ENCODE assay signal across 14 mouse cellular contexts in the genomic region with DNA sequence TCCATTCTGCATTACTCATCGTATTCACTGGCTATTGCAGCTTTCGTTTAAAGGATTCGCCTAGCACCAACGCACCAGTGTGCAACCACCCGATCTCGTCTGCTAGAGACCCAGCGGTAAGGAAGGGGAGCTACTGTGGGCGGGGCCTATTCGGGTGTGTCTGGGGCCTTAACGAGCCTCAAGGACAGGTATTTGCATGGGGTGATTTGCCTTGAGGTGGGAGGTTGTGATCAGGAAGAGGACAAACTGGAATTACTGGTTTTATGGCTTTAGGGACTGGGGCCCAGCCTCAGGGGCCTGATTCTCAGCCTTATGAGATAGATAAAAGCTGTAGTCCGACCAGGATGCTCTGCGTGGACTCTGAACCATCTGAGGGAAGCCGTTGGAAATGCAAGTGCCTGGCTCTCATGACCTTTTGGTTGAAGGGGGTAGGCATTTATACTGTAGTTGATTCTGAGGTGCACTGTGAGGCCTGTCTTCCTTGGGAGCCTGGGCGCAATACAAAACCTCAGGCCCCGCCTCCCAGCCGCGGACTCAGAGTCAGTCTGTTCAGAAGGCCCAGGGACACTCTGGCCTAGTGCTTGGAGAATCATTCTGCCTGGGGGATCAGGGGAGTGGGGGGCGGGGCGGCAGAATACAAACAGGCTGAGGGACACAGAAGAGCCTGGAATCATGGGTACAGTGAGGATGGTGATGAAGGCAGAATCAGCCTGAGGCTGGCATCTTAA. TPM values are rescaled to one million over a fixed set of nuclear protein-coding genes. Genes with fewer than 3 reads are reported as not detected.
DNase-seq lines count a peak whose midpoint lies in the region; ATAC-seq lines count a peak whose summit lies in the region.
"Had no signal": no experiment of that assay in that cellular context is flagged by ENCODE, and none has a peak within 500 bp of the region (broad histone marks: within the 10 kb centered on the region; RNA-seq: fewer than 3 reads in every experiment).

No protein-coding gene starts in this region.

- no peak overlapping the region for H3K4me2 ChIP-seq in hindbrain, embryonic 12.5 days (replicated peaks)
- no peak overlapping the region for H3K4me2 ChIP-seq in hindbrain, embryonic 14.5 days (replicated peaks)
- H3K4me2 ChIP-seq in embryonic facial prominence, embryonic 15.5 days (replicated peaks): 0 out of 2 replicates have a peak overlapping the region, but pooled peaks have one; percentile 1
- H3K4me2 ChIP-seq: heart, embryonic 11.5 days; limb, embryonic 13.5 days had no signal

- H3K9me3 ChIP-seq in hindbrain, embryonic 12.5 days (replicated peaks): no peaks in the 10 kb centered on the region
- H3K9me3 ChIP-seq in hindbrain, embryonic 14.5 days (ENCODE audit: control insufficient read depth, low read length): no peaks in the 10 kb centered on the region
- H3K9me3 ChIP-seq in embryonic facial prominence, embryonic 15.5 days (replicated peaks): no peaks in the 10 kb centered on the region
- H3K9me3 ChIP-seq: limb, embryonic 13.5 days had no signal

- no peaks in the 10 kb centered on the region for H3K36me3 ChIP-seq in hindbrain, embryonic 12.5 days
- H3K36me3 ChIP-seq in hindbrain, embryonic 14.5 days (replicated peaks; ENCODE audit: control insufficient read depth, insufficient read depth): no peaks in the 10 kb centered on the region
- H3K36me3 ChIP-seq in embryonic facial prominence, embryonic 15.5 days: no peaks in the 10 kb centered on the region
- H3K36me3 ChIP-seq: limb, embryonic 13.5 days had no signal

- no peaks in the 10 kb centered on the region for H3K27me3 ChIP-seq in hindbrain, embryonic 12.5 days
- H3K27me3 ChIP-seq in hindbrain, embryonic 14.5 days (ENCODE audit: control insufficient read depth, insufficient read depth, low read length): no peaks in the 10 kb centered on the region
- no peaks in the 10 kb centered on the region for H3K27me3 ChIP-seq in embryonic facial prominence, embryonic 15.5 days
- H3K27me3 ChIP-seq: CH12.LX; limb, embryonic 13.5 days had no signal

- DNase-seq in hindbrain, embryonic 14.5 days (ENCODE audit: low spot score): no peak
- peak; percentile 84 for DNase-seq in ES-CJ7 (ENCODE audit: low read depth, low spot score)
- peak; percentile 66 for DNase-seq in lung, postnatal 36 days
- no peak for DNase-seq in thymus, adult 18-20 months
- DNase-seq in left cerebral cortex, adult 9 months (ENCODE audit: low spot score in 2 of 2): no peak
- DNase-seq: cerebellum, adult 9-11 months; forebrain, postnatal 0 days had no signal

- H3K9ac ChIP-seq in hindbrain, embryonic 12.5 days: no peak overlapping the region
- no peak overlapping the region for H3K9ac ChIP-seq in hindbrain, embryonic 14.5 days
- H3K9ac ChIP-seq in embryonic facial prominence, embryonic 15.5 days: no peak overlapping the region
- H3K9ac ChIP-seq: forebrain, postnatal 0 days; limb, embryonic 13.5 days had no signal

- no peak overlapping the region for H3K4me3 ChIP-seq in hindbrain, embryonic 12.5 days
- H3K4me3 ChIP-seq in hindbrain, embryonic 14.5 days (replicated peaks; ENCODE audit: low read length): no peak overlapping the region
- no peak overlapping the region for H3K4me3 ChIP-seq in embryonic facial prominence, embryonic 15.5 days (replicated peaks)
- H3K4me3 ChIP-seq: limb, embryonic 13.5 days had no signal

- ATAC-seq in hindbrain, embryonic 12.5 days (ENCODE audit: low FRiP score): peak; percentile 46; the same call in 1 of the 2 replicates
- no peak for ATAC-seq in hindbrain, embryonic 14.5 days (ENCODE audit: low FRiP score)
- ATAC-seq in embryonic facial prominence, embryonic 15.5 days (ENCODE audit: insufficient number of reproducible peaks, low FRiP score, low TSS enrichment, low read depth): no peak; the same call in 1 of the 2 replicates
- ATAC-seq in megakaryocyte, adult 5-6 weeks (ENCODE audit: poor library complexity, severe bottlenecking): no peak
- ATAC-seq: forebrain, postnatal 0 days; midbrain, embryonic 16.5 days had no signal

- peaks cover 2% of the 10 kb centered on the region; the same call in 1 of the 2 replicates for H3K4me1 ChIP-seq in hindbrain, embryonic 12.5 days
- no peaks in the 10 kb centered on the region for H3K4me1 ChIP-seq in hindbrain, embryonic 14.5 days (replicated peaks; ENCODE audit: control insufficient read depth, insufficient read depth, low read length)
- 0 out of 2 replicates have a peak, but pooled peaks cover 5% of the 10 kb centered on the region for H3K4me1 ChIP-seq in embryonic facial prominence, embryonic 15.5 days

- 46% methylated on average over 19 of the region's 19 CpGs for WGBS in hindbrain, embryonic 12.5 days
- WGBS in hindbrain, embryonic 14.5 days: 46% methylated on average over 19 of the region's 19 CpGs
- 39% methylated on average over 19 of the region's 19 CpGs for WGBS in embryonic facial prominence, embryonic 15.5 days

- H3K27ac ChIP-seq in hindbrain, embryonic 12.5 days: no peak overlapping the region
- no peak overlapping the region for H3K27ac ChIP-seq in hindbrain, embryonic 14.5 days
- no peak overlapping the region for H3K27ac ChIP-seq in embryonic facial prominence, embryonic 15.5 days (replicated peaks)
- H3K27ac ChIP-seq: limb, embryonic 13.5 days had no signal

RNA-seq across cellular contexts. Expression of a gene that starts 46.7 kb away (rescaled TPM):
- polyA plus RNA-seq in hindbrain, embryonic 12.5 days (2016; fragmentation: Nextera tagmentation; extraction: Ambion mirVana): 122 and 123 TPM in 2 replicates
- polyA plus RNA-seq in hindbrain, embryonic 14.5 days (2014; fragmentation: Nextera tagmentation; extraction: Ambion mirVana): 116 and 135 TPM in 2 replicates
- polyA plus RNA-seq in embryonic facial prominence, embryonic 15.5 days (2015; fragmentation: Nextera tagmentation; extraction: Ambion mirVana): 89.4 and 95.3 TPM in 2 replicates
- 75.4 and 78.1 TPM in 2 replicates for total RNA-seq in megakaryocyte, adult 5-6 weeks (2015)
- total RNA-seq in megakaryocyte, adult 5-6 weeks (2017): 54.8 and 61.1 TPM in 2 replicates

Comparison
In these comparisons a context has a peak if more than half of its experiments do, and no peak if none do; other contexts are left out.
1. DNase-seq: peak in ES-CJ7 (single experiment) and lung, postnatal 36 days (single experiment); none in hindbrain, embryonic 14.5 days (single experiment), thymus, adult 18-20 months (0 of 2) and left cerebral cortex, adult 9 months (0 of 2).